Mouse (Mus musculus): Measurements from ENCODE around the gene Otop2.

The Otop2 gene

GRCm38 (mm10) chr11:115283891-115284620 is 22.9 kb upstream of the Otop2 start:
- Histone ChIP-seq H3K27me3 (ENCODE audit: control insufficient read depth, insufficient read depth, low read length, poor library complexity, severe bottlenecking) (no peaks in the 10 kb centered on the region), H3K36me3 (ENCODE audit: control insufficient read depth, insufficient read depth, low read length, poor library complexity, severe bottlenecking) (no peaks in the 10 kb centered on the region)
- no peak for DNase-seq (ENCODE audit: low read depth, low spot score)

GRCm38 (mm10) chr11:115285282-115285681 is 21.7 kb upstream of the Otop2 start:
- Histone ChIP-seq H3K36me3 (ENCODE audit: control insufficient read depth, insufficient read depth, low read length, poor library complexity, severe bottlenecking) (no peaks in the 10 kb centered on the region), H3K27me3 (ENCODE audit: control insufficient read depth, insufficient read depth, low read length, poor library complexity, severe bottlenecking) (no peaks in the 10 kb centered on the region)
- no peak for DNase-seq (ENCODE audit: low read depth, low spot score)

- H3K27me3 ChIP-seq (ENCODE audit: control insufficient read depth, insufficient read depth, low read length, poor library complexity, severe bottlenecking) = no peaks in the 10 kb centered on the region
- no peak for DNase-seq (ENCODE audit: low read depth, low spot score)
- H3K36me3 ChIP-seq (ENCODE audit: control insufficient read depth, insufficient read depth, low read length, poor library complexity, severe bottlenecking) = no peaks in the 10 kb centered on the region
Measured at GRCm38 (mm10) chr11:115286201-115286993, 20.6 kb upstream of the Otop2 start.

GRCm38 (mm10) chr11:115287386-115287785 is 19.6 kb upstream of the Otop2 start:
- Histone ChIP-seq H3K27me3 (ENCODE audit: control insufficient read depth, insufficient read depth, low read length, poor library complexity, severe bottlenecking) (no peaks in the 10 kb centered on the region), H3K36me3 (ENCODE audit: control insufficient read depth, insufficient read depth, low read length, poor library complexity, severe bottlenecking) (no peaks in the 10 kb centered on the region)
- DNase-seq (ENCODE audit: low read depth, low spot score) = no peak

- DNase-seq (ENCODE audit: low read depth, low spot score) = no peak
- Histone ChIP-seq H3K27me3 (ENCODE audit: control insufficient read depth, insufficient read depth, low read length, poor library complexity, severe bottlenecking) (no peaks in the 10 kb centered on the region), H3K36me3 (ENCODE audit: control insufficient read depth, insufficient read depth, low read length, poor library complexity, severe bottlenecking) (no peaks in the 10 kb centered on the region)
Measured at GRCm38 (mm10) chr11:115288305-115288704, 18.7 kb upstream of the Otop2 start.

GRCm38 (mm10) chr11:115289885-115290284 is 17.1 kb upstream of the Otop2 start:
- Histone ChIP-seq H3K36me3 (ENCODE audit: control insufficient read depth, insufficient read depth, low read length, poor library complexity, severe bottlenecking) (no peaks in the 10 kb centered on the region), H3K27me3 (ENCODE audit: control insufficient read depth, insufficient read depth, low read length, poor library complexity, severe bottlenecking) (no peaks in the 10 kb centered on the region)
- no peak for DNase-seq (ENCODE audit: low read depth, low spot score)

- Histone ChIP-seq H3K36me3 (ENCODE audit: control insufficient read depth, insufficient read depth, low read length, poor library complexity, severe bottlenecking) (no peaks in the 10 kb centered on the region), H3K27me3 (ENCODE audit: control insufficient read depth, insufficient read depth, low read length, poor library complexity, severe bottlenecking) (no peaks in the 10 kb centered on the region)
- no peak for DNase-seq (ENCODE audit: low read depth, low spot score)
Measured at GRCm38 (mm10) chr11:115290314-115290713, 16.6 kb upstream of the Otop2 start.

GRCm38 (mm10) chr11:115290919-115291318 is 16.0 kb upstream of the Otop2 start:
- Histone ChIP-seq H3K27me3 (ENCODE audit: control insufficient read depth, insufficient read depth, low read length, poor library complexity, severe bottlenecking) (no peaks in the 10 kb centered on the region), H3K36me3 (ENCODE audit: control insufficient read depth, insufficient read depth, low read length, poor library complexity, severe bottlenecking) (no peaks in the 10 kb centered on the region)
- no peak for DNase-seq (ENCODE audit: low read depth, low spot score)

GRCm38 (mm10) chr11:115291503-115291902 is 15.5 kb upstream of the Otop2 start:
- H3K27me3 ChIP-seq (ENCODE audit: control insufficient read depth, insufficient read depth, low read length, poor library complexity, severe bottlenecking) = no peaks in the 10 kb centered on the region
- no peak for DNase-seq (ENCODE audit: low read depth, low spot score)
- no peaks in the 10 kb centered on the region for H3K36me3 ChIP-seq (ENCODE audit: control insufficient read depth, insufficient read depth, low read length, poor library complexity, severe bottlenecking)

GRCm38 (mm10) chr11:115292631-115293375 is 14.2 kb upstream of the Otop2 start:
- Histone ChIP-seq H3K36me3 (ENCODE audit: control insufficient read depth, insufficient read depth, low read length, poor library complexity, severe bottlenecking) (no peaks in the 10 kb centered on the region), H3K27me3 (ENCODE audit: control insufficient read depth, insufficient read depth, low read length, poor library complexity, severe bottlenecking) (no peaks in the 10 kb centered on the region)
- no peak for DNase-seq (ENCODE audit: low read depth, low spot score)

- Histone ChIP-seq H3K36me3 (ENCODE audit: control insufficient read depth, insufficient read depth, low read length, poor library complexity, severe bottlenecking) (no peaks in the 10 kb centered on the region), H3K27me3 (ENCODE audit: control insufficient read depth, insufficient read depth, low read length, poor library complexity, severe bottlenecking) (no peaks in the 10 kb centered on the region; the same call in 1 of the 2 replicates)
- DNase-seq (ENCODE audit: low read depth, low spot score) = no peak
Measured at GRCm38 (mm10) chr11:115295939-115296338, 11.0 kb upstream of the Otop2 start.

GRCm38 (mm10) chr11:115296471-115297210 is 10.3 kb upstream of the Otop2 start:
- no peaks in the 10 kb centered on the region; the same call in 1 of the 2 replicates for H3K27me3 ChIP-seq (ENCODE audit: control insufficient read depth, insufficient read depth, low read length, poor library complexity, severe bottlenecking)
- H3K36me3 ChIP-seq (ENCODE audit: control insufficient read depth, insufficient read depth, low read length, poor library complexity, severe bottlenecking) = no peaks in the 10 kb centered on the region
- no peak for DNase-seq (ENCODE audit: low read depth, low spot score)

- no peaks in the 10 kb centered on the region; the same call in 1 of the 2 replicates for H3K27me3 ChIP-seq (ENCODE audit: control insufficient read depth, insufficient read depth, low read length, poor library complexity, severe bottlenecking)
- no peaks in the 10 kb centered on the region for H3K36me3 ChIP-seq (ENCODE audit: control insufficient read depth, insufficient read depth, low read length, poor library complexity, severe bottlenecking)
- peak; percentile 53 for DNase-seq (ENCODE audit: low read depth, low spot score)
Measured at GRCm38 (mm10) chr11:115297214-115297826, 9.6 kb upstream of the Otop2 start, which contains the start of gene Fads6. Fads6 (minus strand) TSS chr11:115297663.

GRCm38 (mm10) chr11:115298160-115298559 is 8.8 kb upstream of the Otop2 start:
- Histone ChIP-seq H3K27me3 (ENCODE audit: control insufficient read depth, insufficient read depth, low read length, poor library complexity, severe bottlenecking) (no peaks in the 10 kb centered on the region; the same call in 1 of the 2 replicates), H3K36me3 (ENCODE audit: control insufficient read depth, insufficient read depth, low read length, poor library complexity, severe bottlenecking) (no peaks in the 10 kb centered on the region)
- DNase-seq (ENCODE audit: low read depth, low spot score) = no peak
